Mouse (Mus musculus) monocyte, adult 2 months (primary cell): Measurements from ENCODE around the gene Cacnb4.

Source experiments
- DNase-seq, 2 experiments: peaks; one replicate each; pipeline ENCODE4 v3.0.0; 2022; ENCODE audit warnings: low spot score in 2 of 2, low read depth in 1 of 2

The Cacnb4 gene

DNA sequence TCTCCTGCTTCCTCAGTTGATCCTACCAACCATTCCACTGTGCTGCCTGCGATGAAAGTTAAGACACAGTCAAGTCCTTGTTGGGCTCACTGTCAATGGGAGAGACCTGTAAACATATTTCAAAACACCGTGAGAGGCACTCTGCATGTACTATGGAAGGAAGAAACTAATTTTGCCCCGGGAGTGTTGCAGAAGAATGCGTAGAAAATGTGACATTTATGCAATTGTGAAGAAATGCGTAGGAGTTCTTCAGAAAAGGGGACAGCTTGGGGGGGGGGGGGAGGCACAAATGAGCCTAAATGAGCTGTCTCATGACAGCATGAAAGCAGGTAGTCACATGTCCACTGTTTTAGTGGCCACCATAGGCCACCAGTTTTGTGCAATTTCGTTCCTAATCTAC lies 25.1 kb downstream of the Cacnb4 start:
- DNase-seq, result no peak

DNA sequence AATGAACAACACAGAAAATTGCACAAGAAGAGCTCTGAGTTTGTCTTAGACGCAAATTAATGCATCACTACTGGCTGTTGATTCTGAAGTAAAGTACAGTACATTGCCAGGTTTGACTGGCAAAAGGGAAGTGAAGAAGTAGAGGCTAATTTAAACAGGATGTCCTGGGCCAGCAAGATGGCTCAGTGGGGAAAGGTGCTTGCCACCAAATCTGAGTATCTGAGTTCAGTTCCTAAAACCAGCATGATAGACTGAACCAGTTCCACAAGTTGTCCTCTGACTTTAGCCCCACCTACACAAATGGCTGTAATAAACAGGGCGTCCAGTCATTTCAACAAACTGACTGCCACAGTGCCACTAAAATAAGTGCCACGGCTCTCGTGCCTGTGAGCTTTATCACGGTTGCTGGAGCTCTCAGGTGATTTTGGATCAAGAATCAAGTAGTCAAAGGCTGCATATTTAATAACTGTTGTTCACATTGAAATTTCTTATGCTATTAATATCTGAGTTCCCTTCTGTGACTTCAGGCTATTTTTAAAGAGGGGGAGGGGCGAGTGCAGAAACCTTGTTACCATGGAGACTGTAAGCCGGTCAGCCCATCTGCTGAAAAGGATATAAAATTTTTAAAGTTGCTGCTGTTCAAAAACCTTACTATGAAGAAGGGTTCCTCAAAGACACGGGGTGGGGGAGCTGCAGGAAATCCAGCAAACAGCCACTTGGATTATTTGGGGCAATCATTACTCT lies 29.2 kb downstream of the Cacnb4 start:
- no peak for DNase-seq

DNA sequence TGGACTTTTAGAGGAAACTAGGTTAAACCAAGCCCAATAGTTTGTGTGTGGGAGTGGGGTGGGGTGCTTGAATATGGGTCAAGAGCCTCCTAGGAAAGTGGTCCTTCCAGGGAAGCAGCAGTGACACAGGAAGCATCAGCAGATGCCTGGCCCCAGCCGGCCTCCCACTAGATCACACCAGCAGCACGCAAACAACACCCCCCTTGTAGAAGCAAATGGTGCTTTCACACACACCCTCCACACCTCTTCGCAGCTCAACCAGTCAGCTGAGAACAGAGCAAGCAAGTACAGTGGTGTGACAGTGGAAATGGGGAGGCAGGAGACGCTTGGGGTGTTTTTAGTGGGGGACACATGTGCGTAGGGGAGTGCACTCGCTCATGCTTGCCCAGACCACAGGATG lies 33.0 kb downstream of the Cacnb4 start:
- DNase-seq, result no peak

DNA sequence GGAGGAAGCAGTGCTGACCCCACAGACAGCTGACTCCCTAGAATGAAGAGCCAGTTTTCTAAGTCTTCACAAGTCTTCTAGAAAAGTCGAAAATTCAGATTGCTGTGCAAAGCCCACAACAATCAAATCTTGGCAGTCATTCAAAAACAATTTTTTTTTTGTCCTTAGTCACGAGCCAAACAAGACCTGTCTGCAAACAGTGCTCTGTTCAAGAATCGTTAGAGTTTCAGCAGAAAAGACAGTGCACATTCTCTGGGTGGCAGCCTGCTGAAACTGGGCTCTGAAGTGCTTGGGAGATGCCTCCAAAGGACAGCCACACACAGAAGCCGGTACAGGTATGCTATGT lies 37.1 kb downstream of the Cacnb4 start:
- DNase-seq, result no peak

DNA sequence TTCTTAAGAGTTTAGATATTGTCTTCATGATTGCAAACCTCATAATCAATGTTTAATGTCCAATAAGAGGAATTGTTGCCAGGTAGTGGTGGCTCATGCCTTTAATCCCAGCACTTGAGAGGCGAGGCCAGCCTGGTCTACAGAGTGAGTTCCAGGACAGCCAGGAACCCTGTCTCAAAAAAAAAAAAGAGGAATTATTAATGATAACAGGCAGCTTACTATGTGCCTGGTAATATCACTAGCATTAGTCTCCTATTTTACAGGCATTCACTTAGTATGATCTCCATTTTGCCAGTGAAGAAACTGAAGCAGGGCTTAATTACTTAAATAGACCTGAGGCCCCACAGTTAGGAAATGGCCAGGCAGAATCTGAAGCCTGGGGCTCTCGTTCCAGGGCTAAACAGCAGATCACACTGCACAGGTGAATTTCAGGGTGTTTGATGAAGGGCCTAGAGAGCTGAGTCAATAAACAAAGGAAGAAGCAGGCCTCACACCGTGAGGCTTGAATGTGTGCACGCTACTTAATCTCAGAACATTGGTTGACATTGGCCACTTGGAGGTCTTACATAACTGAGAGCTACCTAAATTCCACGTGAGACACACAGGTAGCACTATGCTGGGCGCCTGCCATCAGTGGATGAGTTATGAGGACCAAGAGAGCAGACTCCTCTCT lies 37.6 kb downstream of the Cacnb4 start:
- DNase-seq, result no peak

DNA sequence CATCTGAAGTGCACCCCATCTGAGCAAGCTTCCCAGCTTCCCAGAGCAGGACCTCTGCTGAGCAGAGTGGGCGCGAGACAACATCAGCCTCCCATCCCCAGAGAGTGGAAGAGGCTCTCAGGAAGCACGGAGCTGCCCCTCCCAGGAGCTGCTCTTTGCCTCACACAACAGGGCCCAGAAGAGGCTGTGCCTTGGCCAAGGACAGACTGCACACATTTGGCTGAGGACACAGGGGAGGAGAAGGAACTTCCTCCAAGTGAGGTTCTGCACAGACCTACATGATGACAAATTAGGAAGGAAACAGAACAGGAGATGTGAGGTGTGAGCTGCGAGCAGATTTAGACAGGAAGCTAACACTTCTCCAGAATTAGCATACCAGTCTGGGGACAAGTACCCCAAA lies 38.4 kb downstream of the Cacnb4 start:
- DNase-seq, result no peak

DNA sequence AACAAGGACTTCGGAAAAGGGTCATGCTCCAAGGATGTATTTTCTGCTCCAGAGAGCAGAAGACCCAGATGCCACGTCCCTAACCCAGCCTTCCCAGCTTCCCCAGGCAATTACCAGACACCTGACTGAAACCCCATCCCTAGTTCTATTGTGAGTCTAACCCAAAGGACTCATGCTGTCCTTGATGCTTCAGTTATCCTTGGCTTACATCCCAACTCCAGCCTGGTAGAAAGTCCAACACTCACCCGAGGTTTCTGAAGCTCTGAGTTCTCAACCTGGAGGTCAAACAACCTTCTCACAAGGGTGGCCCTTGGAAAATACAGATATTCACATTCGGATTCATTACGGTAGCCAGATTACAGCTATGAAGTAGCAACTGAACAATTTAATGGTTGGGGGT lies 40.6 kb downstream of the Cacnb4 start:
- DNase-seq, result no peak

DNA sequence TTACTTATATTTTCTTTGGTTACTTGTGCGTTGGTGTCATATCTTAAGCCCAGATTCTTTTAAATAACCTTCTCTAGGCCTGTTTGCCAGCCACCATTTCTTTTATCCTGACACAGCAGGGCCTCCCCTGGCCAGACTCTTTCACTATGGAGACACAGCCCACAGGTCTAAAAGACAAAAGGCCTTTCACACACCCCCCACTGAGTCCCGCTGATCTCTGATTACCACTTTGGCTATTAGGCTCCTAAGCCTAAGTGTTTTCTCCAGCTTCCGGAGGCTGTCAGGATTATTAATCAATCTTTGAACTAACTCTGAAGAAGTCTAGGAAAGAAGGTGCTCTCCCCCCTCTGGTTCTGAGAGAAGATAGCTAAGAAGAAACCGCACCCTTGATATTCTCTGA lies 41.3 kb downstream of the Cacnb4 start:
- DNase-seq, result no peak

DNA sequence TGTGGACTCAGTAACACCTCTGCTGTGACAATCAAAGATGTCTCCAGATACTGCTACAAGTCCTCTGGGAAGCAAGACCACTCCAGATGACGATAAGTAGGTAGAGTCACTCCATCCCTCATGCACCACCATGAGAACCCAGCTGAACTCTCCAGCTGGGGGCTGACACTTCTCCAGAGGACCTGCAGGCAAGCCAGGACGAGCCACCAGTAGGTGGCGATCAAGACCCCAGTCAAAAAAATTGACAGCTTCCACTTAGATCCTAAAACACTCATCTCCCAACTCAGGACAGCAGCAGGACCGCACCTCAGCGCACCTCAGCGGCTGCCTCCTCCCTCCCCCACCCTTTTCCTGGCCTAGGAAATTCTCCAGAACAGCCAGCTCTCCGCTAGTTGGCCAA lies 43.8 kb downstream of the Cacnb4 start:
- peak in 1 of 2 experiments; percentile 7 for DNase-seq

DNA sequence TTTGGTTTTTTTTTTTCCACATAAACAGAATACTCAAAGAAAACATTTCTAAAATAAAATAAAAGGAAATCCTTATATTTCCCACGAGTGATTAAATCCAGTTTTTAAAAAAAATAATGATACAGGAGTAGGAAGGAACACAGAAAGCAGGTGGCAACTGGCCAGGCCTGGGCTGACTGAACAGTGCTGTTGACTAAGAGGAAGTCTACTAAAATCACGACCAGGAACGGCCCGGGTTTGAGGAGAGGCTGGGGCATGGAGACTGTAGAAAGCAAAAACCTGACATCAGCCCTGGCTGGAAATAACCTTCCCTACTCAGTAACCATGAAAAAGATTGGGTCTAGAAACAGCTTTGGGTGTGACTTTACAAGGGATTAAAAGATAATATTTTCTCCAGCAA lies 48.4 kb downstream of the Cacnb4 start:
- no peak for DNase-seq

DNA sequence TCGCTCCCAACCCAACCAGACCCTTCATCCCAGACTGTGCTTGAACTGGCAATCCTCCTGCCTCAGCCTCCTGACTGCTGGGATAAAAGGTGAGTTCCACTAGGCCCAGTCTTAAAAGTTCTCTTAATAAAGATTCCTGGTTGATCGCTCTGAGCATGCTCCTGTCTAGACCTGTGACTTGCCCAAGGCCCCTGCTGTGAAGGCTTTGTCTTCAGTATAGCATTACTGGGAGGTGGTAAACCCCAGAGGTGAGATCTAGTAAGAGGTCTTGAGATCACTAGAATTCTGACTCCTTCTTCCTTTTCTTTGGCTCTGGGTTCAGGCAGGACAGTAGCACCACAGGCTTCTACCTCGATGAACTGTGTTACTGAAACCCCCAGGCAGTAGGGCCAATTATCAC lies 50.4 kb downstream of the Cacnb4 start:
- no peak for DNase-seq

DNA sequence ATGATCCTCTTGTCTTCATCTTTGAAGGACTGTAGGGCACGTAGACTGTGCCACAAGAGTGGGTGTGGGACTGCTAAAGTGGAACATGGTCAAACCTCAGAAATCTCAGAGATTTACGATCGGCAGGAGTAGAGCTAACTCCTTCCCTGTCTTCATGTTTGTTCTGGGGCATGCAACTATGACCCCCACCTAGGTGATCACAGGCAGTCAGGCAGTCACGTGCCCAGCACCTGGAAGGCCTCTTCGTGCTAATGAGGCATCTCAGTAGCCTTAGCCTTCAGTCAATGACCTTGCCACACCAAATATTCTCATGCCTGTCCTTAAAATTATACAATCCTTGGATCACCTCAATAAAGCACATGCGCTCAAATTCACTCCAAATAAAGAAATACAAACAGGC lies 50.9 kb downstream of the Cacnb4 start:
- no peak for DNase-seq

DNA sequence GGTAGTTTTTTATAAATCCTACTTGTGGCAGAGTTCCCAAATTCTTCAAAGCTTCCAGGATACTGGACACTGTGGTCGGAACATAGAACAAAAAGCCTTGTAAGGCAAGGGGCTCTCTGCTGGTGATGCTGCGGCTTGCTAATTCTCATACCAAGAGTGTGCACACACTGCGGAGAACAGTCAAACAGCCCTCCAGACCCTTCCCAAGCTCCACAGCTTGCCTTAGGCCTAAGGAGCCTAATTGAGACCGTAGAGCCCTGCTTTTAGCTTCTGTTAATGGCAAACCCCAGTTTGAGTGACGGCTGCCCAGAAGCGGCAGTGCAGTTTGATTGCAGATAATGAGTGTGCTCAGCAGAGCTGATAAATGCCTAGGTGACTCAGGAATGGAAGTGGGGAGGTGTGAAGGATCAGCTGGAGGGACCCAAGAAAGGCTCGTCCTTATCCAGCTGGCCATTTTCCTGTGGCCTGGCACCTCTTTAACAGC lies 52.7 kb downstream of the Cacnb4 start:
- no peak for DNase-seq

DNA sequence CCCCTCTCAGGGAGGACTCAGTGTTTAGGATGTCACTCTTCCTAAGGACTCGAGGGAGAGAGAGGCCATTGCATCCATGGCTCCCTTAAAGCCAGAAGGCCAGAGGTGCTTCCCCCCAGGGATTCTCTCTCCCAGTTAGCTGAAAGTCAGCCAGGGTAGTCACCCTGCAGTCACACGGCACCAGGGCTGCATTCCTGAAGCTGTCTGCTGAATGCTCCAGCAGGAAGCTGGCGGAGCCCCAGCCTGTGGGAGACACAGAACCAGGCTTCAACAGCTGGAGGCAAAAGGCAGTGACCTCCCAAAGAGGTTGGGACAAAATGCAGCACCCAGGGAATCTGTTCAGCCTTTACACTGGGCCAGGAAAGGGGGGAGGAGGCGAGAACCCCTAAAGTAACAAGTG lies 53.2 kb downstream of the Cacnb4 start:
- DNase-seq, result no peak

DNA sequence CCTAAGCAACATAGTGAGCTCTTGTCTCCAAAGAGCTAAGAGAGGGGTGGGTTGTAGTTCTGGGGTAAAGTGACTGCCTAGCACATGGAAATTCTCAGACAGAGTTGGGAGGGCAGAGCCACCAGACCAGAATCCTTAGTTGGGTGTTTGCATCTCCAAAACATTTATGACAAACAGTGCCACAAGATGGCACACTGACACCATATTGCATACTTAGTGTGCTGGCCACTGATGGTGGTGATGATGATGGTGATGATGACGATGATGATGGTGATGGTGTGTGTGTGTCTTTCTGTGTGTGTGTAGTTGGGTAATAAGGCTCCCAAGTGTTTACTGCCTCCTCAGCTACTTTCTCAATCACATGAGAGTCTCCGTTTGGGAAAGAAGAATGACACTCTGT lies 54.0 kb downstream of the Cacnb4 start:
- no peak for DNase-seq

DNA sequence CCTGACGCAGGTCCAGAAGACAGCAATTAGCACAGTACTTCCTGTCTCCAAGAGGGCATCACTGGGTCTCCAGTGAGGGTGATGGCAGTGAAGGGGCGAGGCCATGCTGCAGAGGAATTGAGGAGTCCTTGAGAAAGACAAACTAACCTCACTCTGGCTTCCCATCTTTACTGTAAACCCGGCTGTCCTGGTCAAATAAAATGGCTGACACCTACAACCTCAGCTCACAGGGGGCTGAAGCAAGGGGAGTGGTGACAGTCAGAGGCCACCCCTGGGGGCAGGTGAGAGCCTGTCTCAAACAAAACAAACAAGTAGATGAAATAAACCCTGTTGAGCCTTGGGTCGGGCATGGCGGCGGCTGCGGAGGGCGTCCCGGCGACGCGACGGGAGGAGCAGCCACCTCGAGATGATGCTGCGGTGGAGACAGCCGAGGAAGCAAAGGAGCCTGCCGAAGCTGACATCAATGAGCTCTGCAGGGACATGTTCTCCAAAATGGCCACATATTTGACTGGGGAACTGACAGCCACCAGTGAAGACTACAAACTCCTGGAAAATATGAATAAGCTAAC lies 57.1 kb downstream of the Cacnb4 start:
- no peak for DNase-seq

DNA sequence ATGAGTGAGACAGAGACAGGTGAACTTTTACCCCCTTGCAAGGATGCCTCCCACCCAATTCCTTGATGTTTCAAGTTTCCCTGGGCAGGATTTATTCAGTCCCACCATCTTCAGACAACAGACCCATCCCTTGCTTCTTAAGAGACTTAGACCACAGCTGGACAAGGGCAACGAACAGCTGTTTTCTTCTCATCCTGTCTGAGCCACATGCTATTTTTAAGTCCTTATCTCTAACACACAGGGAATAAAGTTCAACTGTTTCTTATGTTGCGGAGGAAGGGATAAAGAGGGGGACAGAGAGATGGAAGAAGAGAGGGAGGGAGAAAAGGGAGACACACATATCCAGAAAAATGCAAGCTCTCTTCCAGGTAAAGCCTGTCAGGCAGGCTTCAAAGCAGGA lies 57.8 kb downstream of the Cacnb4 start:
- DNase-seq, result no peak

DNA sequence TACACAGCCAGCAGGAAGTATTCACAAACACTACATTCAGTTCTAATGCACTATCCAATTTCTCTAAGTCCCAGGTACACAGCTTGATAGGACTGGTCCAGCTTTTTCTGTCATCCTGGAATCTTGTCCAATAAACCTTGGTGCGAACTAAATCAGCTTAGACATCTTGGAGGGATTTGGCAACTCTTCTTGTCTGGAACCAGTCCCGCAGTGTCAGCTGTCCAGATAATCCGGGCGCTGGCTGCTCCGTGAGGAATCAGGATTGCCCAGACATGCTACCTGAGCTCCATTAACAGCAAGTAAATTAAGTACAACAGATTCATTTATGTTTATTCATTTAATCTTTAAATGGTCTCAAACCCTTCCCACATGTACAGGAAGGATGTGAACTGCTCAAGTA lies 61.2 kb downstream of the Cacnb4 start:
- no peak for DNase-seq

DNA sequence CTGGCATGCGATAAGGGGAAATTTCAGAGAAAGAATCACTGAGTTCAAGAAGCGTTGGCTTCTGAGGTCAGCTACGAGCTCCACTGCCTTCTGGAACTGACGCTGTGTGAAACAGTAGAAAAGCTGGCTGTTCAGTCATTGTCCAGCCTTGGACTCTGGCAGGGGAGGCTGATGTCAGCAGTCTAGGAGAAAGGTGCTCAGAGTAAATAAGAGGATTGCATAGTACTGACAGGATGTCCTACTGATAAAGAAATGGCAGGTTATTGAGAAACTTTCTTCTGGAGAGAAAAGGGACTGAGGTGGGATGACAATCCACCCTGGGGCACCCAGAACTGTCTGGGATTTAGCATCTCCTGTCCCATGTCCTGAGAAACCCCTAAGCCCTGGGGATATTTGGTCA lies 62.7 kb downstream of the Cacnb4 start:
- DNase-seq, result no peak

DNA sequence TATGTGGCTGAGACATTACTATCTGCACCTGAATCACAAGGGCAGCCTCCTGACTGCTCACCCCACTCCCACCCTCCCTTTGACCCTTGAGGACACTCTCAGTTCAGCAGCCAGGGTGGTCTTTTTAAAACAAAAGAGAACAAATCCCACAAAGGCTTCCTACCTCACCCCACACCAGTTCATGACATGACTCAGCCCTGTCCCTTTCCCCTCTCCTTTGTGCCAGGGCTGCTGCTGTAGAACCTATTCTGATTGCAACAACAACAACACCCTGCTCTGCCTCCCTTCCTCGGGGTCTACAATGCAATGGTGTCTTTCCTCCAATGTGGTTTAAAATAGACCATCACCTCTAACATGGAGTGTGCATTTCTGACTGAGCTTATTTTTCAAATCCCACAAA lies 67.1 kb downstream of the Cacnb4 start:
- no peak for DNase-seq

DNA sequence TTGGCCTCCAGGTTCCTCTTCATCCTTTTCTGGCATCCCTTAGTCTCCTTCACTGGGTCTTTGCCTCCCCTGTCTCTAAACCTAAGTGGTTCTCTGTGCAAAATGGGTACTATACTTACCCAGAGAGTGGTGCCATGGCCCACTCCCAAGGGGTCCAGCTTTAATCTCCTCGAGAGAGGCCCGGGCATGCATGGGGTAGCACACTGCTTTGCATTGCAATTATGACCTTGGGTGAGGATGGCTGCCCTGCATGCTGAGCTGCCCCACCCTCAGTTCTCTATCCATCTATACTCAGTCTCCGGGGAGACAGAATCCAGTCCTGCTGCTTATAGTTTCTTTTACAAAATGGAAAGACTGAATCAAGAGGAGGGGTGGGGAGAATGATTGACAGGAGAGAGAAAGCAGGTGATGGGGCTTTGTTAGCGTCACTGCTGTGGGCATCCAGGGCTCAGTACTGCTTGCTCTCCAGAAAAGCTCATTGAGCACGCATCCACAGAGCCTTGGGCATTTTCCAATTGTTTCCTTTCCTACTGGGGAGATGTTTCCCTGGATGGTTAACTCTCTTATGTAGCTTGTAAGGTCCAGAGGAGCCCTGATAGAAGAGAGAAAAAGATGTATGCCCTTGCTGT lies 68.7 kb downstream of the Cacnb4 start:
- no peak for DNase-seq

DNA sequence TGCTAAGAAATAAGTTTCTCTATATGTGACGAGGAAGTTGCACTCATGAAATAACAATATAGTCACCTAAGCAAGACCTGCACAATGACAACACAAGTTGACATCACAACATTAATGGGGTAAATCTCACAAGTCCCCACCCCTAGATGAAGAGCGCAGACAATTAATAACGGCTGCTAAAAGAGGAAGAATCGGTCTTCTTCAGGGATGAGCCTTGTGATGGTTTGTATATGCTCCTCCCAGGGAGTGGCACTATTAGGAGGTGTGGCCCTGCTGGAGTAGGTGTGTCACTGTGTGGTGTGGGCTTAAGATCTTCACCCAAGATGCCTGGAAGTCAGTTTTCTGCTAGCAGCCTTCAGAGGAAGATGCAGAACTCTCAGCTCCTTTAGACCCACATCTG lies 70.3 kb downstream of the Cacnb4 start:
- DNase-seq, result no peak
